Mouse (Mus musculus): ENCODE measurements around the gene Myl6b.

The Myl6b gene

GRCm38 (mm10) chr10:128498590-128498989 is at the start of gene Myl6b:
Myl6b (minus strand) TSS chr10:128498685.
- peak; percentile 87 for DNase-seq (ENCODE audit: low read depth, low spot score)

- peak; percentile 95 for DNase-seq (ENCODE audit: low read depth, low spot score)
Measured at GRCm38 (mm10) chr10:128547361-128548032, 49.0 kb upstream of the Myl6b start, which contains the start of gene Zc3h10. Zc3h10 (minus strand) TSS chr10:128547774.

GRCm38 (mm10) chr10:128546787-128547186 is 48.3 kb upstream of the Myl6b start:
- DNase-seq (ENCODE audit: low read depth, low spot score): no peak

- peak; percentile 50 for DNase-seq (ENCODE audit: low read depth, low spot score)
Measured at GRCm38 (mm10) chr10:128546361-128546760, 47.9 kb upstream of the Myl6b start.

GRCm38 (mm10) chr10:128545570-128545898 is 47.0 kb upstream of the Myl6b start:
- DNase-seq (ENCODE audit: low read depth, low spot score): no peak

GRCm38 (mm10) chr10:128544674-128545569 is 46.4 kb upstream of the Myl6b start:
- no peak for DNase-seq (ENCODE audit: low read depth, low spot score)

- DNase-seq (ENCODE audit: low read depth, low spot score): no peak
Measured at GRCm38 (mm10) chr10:128544151-128544657, 45.7 kb upstream of the Myl6b start.

GRCm38 (mm10) chr10:128543100-128543499 is 44.6 kb upstream of the Myl6b start:
- no peak for DNase-seq (ENCODE audit: low read depth, low spot score)

- DNase-seq (ENCODE audit: low read depth, low spot score): no peak
Measured at GRCm38 (mm10) chr10:128538340-128538870, 39.9 kb upstream of the Myl6b start.

- peak; percentile 79 for DNase-seq (ENCODE audit: low read depth, low spot score)
Measured at GRCm38 (mm10) chr10:128536266-128536940, 37.9 kb upstream of the Myl6b start.

- DNase-seq (ENCODE audit: low read depth, low spot score): no peak
Measured at GRCm38 (mm10) chr10:128535624-128536265, 37.3 kb upstream of the Myl6b start.

- no peak for DNase-seq (ENCODE audit: low read depth, low spot score)
Measured at GRCm38 (mm10) chr10:128535206-128535605, 36.7 kb upstream of the Myl6b start.

- no peak for DNase-seq (ENCODE audit: low read depth, low spot score)
Measured at GRCm38 (mm10) chr10:128526366-128527356, 28.2 kb upstream of the Myl6b start.

- DNase-seq (ENCODE audit: low read depth, low spot score): peak; percentile 89
Measured at GRCm38 (mm10) chr10:128525671-128526308, 27.3 kb upstream of the Myl6b start, which contains the start of gene Esyt1. Esyt1 (minus strand) TSS chr10:128525871.

- DNase-seq (ENCODE audit: low read depth, low spot score): peak; percentile 38
Measured at GRCm38 (mm10) chr10:128524732-128525662, 26.5 kb upstream of the Myl6b start.

- DNase-seq (ENCODE audit: low read depth, low spot score): no peak
Measured at GRCm38 (mm10) chr10:128524111-128524731, 25.7 kb upstream of the Myl6b start.

- no peak for DNase-seq (ENCODE audit: low read depth, low spot score)
Measured at GRCm38 (mm10) chr10:128522351-128522750, 23.9 kb upstream of the Myl6b start.

- DNase-seq (ENCODE audit: low read depth, low spot score): no peak
Measured at GRCm38 (mm10) chr10:128520591-128520990, 22.1 kb upstream of the Myl6b start.
